Mouse (Mus musculus): ENCODE measurements around the gene Amph. TPM values are rescaled to one million over a fixed set of nuclear protein-coding genes. Genes with fewer than 3 reads are reported as not detected.
"Not testable (repeated sequence)": the region's sequence is repeated elsewhere in the genome, so short reads cannot be mapped to it uniquely, and the experiment has no call there.

Amph gene
- not detected in 2 replicates for polyA plus RNA-seq (2012; ENCODE audit: insufficient read depth, insufficient read length, missing spikeins)

- Histone ChIP-seq H3K27ac (ENCODE audit: insufficient read depth, low read depth, low read length) (no peak within 1 kb of the TSS), H3K4me3 (ENCODE audit: insufficient read depth, low read length) (no peak within 1 kb of the TSS), H3K4me1 (ENCODE audit: control insufficient read depth, insufficient read depth, low read length) (no peaks in the 10 kb centered on the region)
- TF ChIP-seq POLR2A (IDR thresholded peaks at IDR 0.05; ENCODE audit: borderline replicate concordance, low read depth, low read length) (no peak), CTCF (IDR thresholded peaks at IDR 0.05; ENCODE audit: low read depth, low read length) (no peak)
Observed at GRCm38 (mm10) chr13:18948171-18949028, at the start of gene Amph. TSS of gene Amph (plus strand) at chr13:18948205.

DNA sequence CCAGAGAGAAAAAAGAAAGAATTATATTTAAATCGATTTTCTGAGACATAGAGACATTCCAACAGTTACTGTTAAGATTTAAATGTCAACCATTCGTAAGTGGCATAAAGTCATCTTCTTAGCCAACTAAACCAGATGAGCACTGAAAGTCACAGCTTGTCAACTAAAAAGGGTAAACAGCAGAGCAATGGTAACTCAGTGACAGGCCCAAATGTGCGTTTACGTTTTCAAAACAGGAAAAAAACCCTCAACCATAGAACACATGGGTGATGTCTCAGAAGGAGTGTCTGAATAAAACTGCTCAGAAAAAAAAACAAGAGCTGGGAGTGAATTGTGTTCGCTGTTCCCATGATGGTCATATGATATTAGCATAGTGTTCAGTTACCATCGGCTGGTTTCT is 44.4 kb upstream of the Amph start:
- no peak for TF ChIP-seq POLR2A (IDR thresholded peaks at IDR 0.05; ENCODE audit: borderline replicate concordance, low read depth, low read length)
- no peak for TF ChIP-seq CTCF (IDR thresholded peaks at IDR 0.05; ENCODE audit: low read depth, low read length)
- H3K4me1 ChIP-seq (ENCODE audit: control insufficient read depth, insufficient read depth, low read length), result no peaks in the 10 kb centered on the region
- no peak overlapping the region for H3K27ac ChIP-seq (ENCODE audit: insufficient read depth, low read depth, low read length)
- H3K4me3 ChIP-seq (ENCODE audit: insufficient read depth, low read length), result no peak overlapping the region

DNA sequence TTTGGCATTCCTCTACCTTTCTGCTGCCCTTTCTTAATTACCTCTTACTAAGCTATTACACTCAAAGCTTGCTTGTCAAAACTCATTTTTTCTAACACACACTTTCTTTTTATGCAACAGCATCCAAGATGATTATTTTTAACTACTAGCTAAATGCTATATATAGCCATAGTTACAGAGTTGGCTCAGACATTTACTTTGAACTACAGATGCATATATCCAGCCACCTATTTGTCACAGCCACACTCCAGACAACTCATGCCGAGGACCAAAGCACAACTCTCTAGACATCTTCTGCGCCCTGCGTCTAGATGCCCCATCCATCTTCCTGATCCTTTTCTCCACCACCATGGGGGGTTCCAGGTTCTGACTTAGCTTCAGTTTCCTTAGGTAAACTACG is 33.2 kb upstream of the Amph start:
- Histone ChIP-seq H3K4me1 (ENCODE audit: control insufficient read depth, insufficient read depth, low read length) (no peaks in the 10 kb centered on the region), H3K27ac (ENCODE audit: insufficient read depth, low read depth, low read length) (no peak overlapping the region), H3K4me3 (ENCODE audit: insufficient read depth, low read length) (no peak overlapping the region)
- no peak for TF ChIP-seq POLR2A (IDR thresholded peaks at IDR 0.05; ENCODE audit: borderline replicate concordance, low read depth, low read length)
- TF ChIP-seq CTCF (IDR thresholded peaks at IDR 0.05; ENCODE audit: low read depth, low read length), result no peak

DNA sequence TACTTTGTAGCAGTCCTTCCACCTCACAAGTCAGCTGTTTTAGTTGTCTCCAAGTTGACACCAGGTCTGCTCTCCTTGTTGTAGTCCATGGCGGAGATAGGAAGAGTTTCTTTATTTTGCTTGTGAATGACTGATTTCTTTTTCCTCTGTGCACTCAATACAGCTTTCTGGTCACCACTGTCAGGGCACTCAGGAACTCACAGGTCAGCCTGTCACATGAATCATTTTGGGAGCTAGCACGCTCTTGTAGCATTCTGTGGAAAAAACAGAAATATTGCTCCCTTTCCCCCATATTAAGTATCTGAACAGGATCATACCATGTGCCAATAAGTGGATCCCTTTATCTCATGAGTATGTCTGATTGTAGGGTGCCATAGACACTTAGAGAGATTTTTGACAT is 14.8 kb upstream of the Amph start:
- not testable (repeated sequence) for H3K4me1 ChIP-seq (ENCODE audit: control insufficient read depth, insufficient read depth, low read length); H3K27ac ChIP-seq (ENCODE audit: insufficient read depth, low read depth, low read length); H3K4me3 ChIP-seq (ENCODE audit: insufficient read depth, low read length)

DNA sequence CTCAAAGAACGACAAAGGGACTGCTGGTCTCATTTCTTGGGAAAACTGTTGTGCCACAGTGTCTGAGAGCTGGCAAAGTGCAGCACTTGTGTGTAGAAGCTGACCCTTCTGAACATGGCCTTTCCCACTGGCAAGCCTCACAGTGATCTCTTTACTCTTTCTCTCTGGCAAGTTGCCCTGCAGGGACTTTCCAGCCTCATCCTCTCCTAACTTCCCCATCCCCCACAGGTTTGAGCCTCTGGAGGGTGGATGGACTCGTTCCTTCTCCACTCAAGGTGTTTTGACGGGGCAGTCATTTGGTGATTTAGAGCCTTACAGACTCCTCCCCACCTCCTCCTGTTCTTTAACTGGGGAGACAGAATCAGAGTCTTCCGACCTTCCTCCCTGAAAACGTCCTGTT is 319 bp upstream of the Amph start:
- Histone ChIP-seq H3K27ac (ENCODE audit: insufficient read depth, low read depth, low read length) (no peak overlapping the region), H3K4me1 (ENCODE audit: control insufficient read depth, insufficient read depth, low read length) (no peaks in the 10 kb centered on the region), H3K4me3 (ENCODE audit: insufficient read depth, low read length) (no peak overlapping the region)
- TF ChIP-seq CTCF (IDR thresholded peaks at IDR 0.05; ENCODE audit: low read depth, low read length) (no peak), POLR2A (IDR thresholded peaks at IDR 0.05; ENCODE audit: borderline replicate concordance, low read depth, low read length) (no peak)

GRCm38 (mm10) chr13:18949029-18949350 is 985 bp downstream of the Amph start:
- no peak overlapping the region for H3K27ac ChIP-seq (ENCODE audit: insufficient read depth, low read depth, low read length)
- H3K4me1 ChIP-seq (ENCODE audit: control insufficient read depth, insufficient read depth, low read length), result no peaks in the 10 kb centered on the region
- H3K4me3 ChIP-seq (ENCODE audit: insufficient read depth, low read length), result no peak overlapping the region
- TF ChIP-seq CTCF (IDR thresholded peaks at IDR 0.05; ENCODE audit: low read depth, low read length) (no peak), POLR2A (IDR thresholded peaks at IDR 0.05; ENCODE audit: borderline replicate concordance, low read depth, low read length) (no peak)

DNA sequence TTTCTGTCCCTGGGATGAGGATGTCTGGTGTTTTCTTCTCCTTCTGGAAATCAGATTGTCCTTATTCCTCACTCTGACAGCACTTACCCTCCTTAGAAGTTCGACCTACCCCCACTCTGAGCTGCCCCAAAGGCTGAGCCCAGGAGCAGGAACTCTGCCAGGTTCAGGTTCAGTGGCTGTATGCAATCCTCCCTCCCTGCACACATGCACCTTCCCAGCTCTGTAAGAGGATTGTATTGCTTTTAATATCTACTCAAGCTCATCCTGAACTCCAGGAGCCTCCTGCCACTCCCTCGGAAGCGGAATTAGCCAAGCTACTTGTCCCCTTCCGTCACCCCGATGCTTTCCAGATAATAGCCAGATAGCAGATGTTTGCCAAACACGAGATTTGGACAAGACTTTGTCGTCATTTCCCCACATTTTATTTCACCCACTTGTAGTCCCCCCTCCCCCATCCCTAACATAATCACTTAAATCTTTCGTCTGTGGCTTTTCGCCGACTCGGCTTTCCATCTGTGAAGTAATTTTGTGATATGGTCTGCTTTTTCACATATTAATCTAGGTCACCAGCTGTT is 1.7 kb downstream of the Amph start:
- TF ChIP-seq POLR2A (IDR thresholded peaks at IDR 0.05; ENCODE audit: borderline replicate concordance, low read depth, low read length) (no peak), CTCF (IDR thresholded peaks at IDR 0.05; ENCODE audit: low read depth, low read length) (no peak)
- Histone ChIP-seq H3K27ac (ENCODE audit: insufficient read depth, low read depth, low read length) (no peak overlapping the region), H3K4me3 (ENCODE audit: insufficient read depth, low read length) (no peak overlapping the region), H3K4me1 (ENCODE audit: control insufficient read depth, insufficient read depth, low read length) (no peaks in the 10 kb centered on the region)

DNA sequence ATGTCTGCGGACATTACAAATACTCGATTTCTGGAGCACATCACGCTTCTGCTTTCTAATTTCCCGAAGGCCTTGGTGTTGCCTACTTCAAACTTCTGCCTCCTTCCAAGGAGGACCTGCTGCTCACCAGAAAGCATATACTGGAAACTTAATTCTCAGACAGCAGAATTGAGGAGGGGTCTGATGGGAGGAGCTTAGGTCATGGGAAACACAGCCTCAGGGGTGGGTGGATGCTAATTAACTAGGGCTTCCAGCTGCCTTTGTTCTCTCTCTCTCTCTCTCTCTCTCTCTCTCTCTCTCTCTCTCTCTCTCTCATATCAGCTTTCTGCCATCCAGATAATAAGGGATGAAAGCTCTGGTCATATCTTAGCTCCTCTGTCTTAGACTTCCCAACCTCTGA is 5.6 kb downstream of the Amph start:
- no peak overlapping the region for H3K4me3 ChIP-seq (ENCODE audit: insufficient read depth, low read length)
- no peak for TF ChIP-seq CTCF (IDR thresholded peaks at IDR 0.05; ENCODE audit: low read depth, low read length)
- no peak for TF ChIP-seq POLR2A (IDR thresholded peaks at IDR 0.05; ENCODE audit: borderline replicate concordance, low read depth, low read length)
- no peak overlapping the region for H3K27ac ChIP-seq (ENCODE audit: insufficient read depth, low read depth, low read length)
- H3K4me1 ChIP-seq (ENCODE audit: control insufficient read depth, insufficient read depth, low read length), result no peaks in the 10 kb centered on the region

- H3K4me3 ChIP-seq (ENCODE audit: insufficient read depth, low read length), result no peak overlapping the region
- no peak overlapping the region for H3K27ac ChIP-seq (ENCODE audit: insufficient read depth, low read depth, low read length)
- no peaks in the 10 kb centered on the region for H3K4me1 ChIP-seq (ENCODE audit: control insufficient read depth, insufficient read depth, low read length)
- no peak for TF ChIP-seq POLR2A (IDR thresholded peaks at IDR 0.05; ENCODE audit: borderline replicate concordance, low read depth, low read length)
- no peak for TF ChIP-seq CTCF (IDR thresholded peaks at IDR 0.05; ENCODE audit: low read depth, low read length)
Observed at GRCm38 (mm10) chr13:18956065-18956913, 8.3 kb downstream of the Amph start.

- TF ChIP-seq CTCF (IDR thresholded peaks at IDR 0.05; ENCODE audit: low read depth, low read length) (no peak), POLR2A (IDR thresholded peaks at IDR 0.05; ENCODE audit: borderline replicate concordance, low read depth, low read length) (no peak)
- H3K4me1 ChIP-seq (ENCODE audit: control insufficient read depth, insufficient read depth, low read length), result no peaks in the 10 kb centered on the region
- no peak overlapping the region for H3K4me3 ChIP-seq (ENCODE audit: insufficient read depth, low read length)
- no peak overlapping the region for H3K27ac ChIP-seq (ENCODE audit: insufficient read depth, low read depth, low read length)
Observed at GRCm38 (mm10) chr13:18957028-18957427, 9.0 kb downstream of the Amph start.

Data from bone marrow macrophage, adult 2 months (primary cell).